Mouse (Mus musculus) kidney, adult 2 months (tissue): ENCODE results near the gene Igdcc3. TPM values are rescaled to one million over a fixed set of nuclear protein-coding genes. Genes with fewer than 3 reads are reported as not detected.

ENCODE experiments used
- DNase-seq: peaks from one replicate; pipeline ENCODE4 v3.0.0; 2021
- H3K27ac ChIP-seq: fragments of 200-500 bp; 2 replicates; pipeline ENCODE4 v1.5.1; 2012; ENCODE audit warnings: low read depth, low read length, control low read depth, inconsistent platforms; ENCODE audit not compliant: insufficient read depth
- H3K27me3 ChIP-seq: fragments of 200-500 bp; replicated peaks from 2 replicates; pipeline ENCODE4 v1.6.1; 2012; ENCODE audit warnings: mild to moderate bottlenecking, moderate library complexity, low read length, inconsistent platforms; ENCODE audit not compliant: control insufficient read depth, insufficient read depth
- H3K36me3 ChIP-seq: fragments of 200-500 bp; 2 replicates; pipeline ENCODE4 v1.6.1; 2012; ENCODE audit warnings: mild to moderate bottlenecking, moderate library complexity, low read length, inconsistent platforms; ENCODE audit not compliant: control insufficient read depth, insufficient read depth
- H3K4me1 ChIP-seq: fragments of 200-500 bp; 2 replicates; pipeline ENCODE4 v1.6.1; 2011; ENCODE audit warnings: low read length; ENCODE audit not compliant: control insufficient read depth, insufficient read depth
- H3K4me3 ChIP-seq: fragments of 200-500 bp; 2 replicates; pipeline ENCODE4 v1.5.1; 2011; ENCODE audit warnings: mild to moderate bottlenecking, low read depth, low read length, control low read depth; ENCODE audit not compliant: insufficient read depth
- CTCF ChIP-seq: fragments of 200-500 bp; conservative IDR thresholded peaks from 2 replicates; pipeline ENCODE4 v1.5.1; 2011; ENCODE audit warnings: low read depth, mild to moderate bottlenecking, control low read depth, low read length, moderate library complexity, mixed read lengths; ENCODE audit not compliant: insufficient read depth, insufficient read length
- POLR2A ChIP-seq: fragments of 200-500 bp; IDR thresholded peaks from one replicate; pipeline ENCODE4 v1.6.1; 2011; ENCODE audit warnings: low read depth, low read length, control low read depth
- WGBS: fragments of 180-500 bp; shearing (Covaris S2); methylation state at CpG from one replicate; pipeline ENCODE4 v1.1.7; 2018; 5-methylcytosine and 5-hydroxymethylcytosine counted together
- polyA plus RNA-seq: library from polyadenylated mRNA; depleted of rRNA; stranded (reverse); fragments of >200 nt; gene quantifications from 2 replicates; pipeline ENCODE4 v1.2.3, GENCODE M21; 2012; rRNA removed

Gene Igdcc3
- polyA plus RNA-seq: 0.72 and 0.94 TPM in 2 replicates

- no peaks in the 10 kb centered on the region for H3K4me1 ChIP-seq
- peak within 1 kb of the TSS; percentile 57 for H3K4me3 ChIP-seq
- H3K27me3 ChIP-seq: 0 out of 2 replicates have a peak, but pooled peaks cover 2% of the 10 kb centered on the region
- H3K36me3 ChIP-seq: no peaks in the 10 kb centered on the region
- WGBS: 1% methylated on average over 29 of the region's 48 CpGs
- H3K27ac ChIP-seq: no peak within 1 kb of the TSS
- DNase-seq: peak; percentile 22
- TF ChIP-seq POLR2A: no peak
These were observed at the start of gene Igdcc3 for GRCm38 (mm10) chr9:65140936-65141305. Gene Igdcc3 (plus strand): TSS chr9:65141189.

GRCm38 (mm10) chr9:65094237-65094636 lies 46.8 kb upstream of the Igdcc3 start:
- TF ChIP-seq CTCF: no peak
- no peak for TF ChIP-seq POLR2A
- Histone ChIP-seq H3K4me1 (no peaks in the 10 kb centered on the region), H3K27me3 (no peaks in the 10 kb centered on the region), H3K27ac (no peak overlapping the region), H3K4me3 (no peak overlapping the region), H3K36me3 (no peaks in the 10 kb centered on the region)
- DNase-seq: no peak
- WGBS: 61% methylated on average over 6 of the region's 6 CpGs

- Histone ChIP-seq H3K4me3 (peak within 1 kb of the TSS; percentile 40), H3K27ac (no peak within 1 kb of the TSS), H3K27me3 (peaks cover 1% of the 10 kb centered on the region), H3K36me3 (no peaks in the 10 kb centered on the region), H3K4me1 (0 out of 2 replicates have a peak, but pooled peaks cover 3% of the 10 kb centered on the region)
- 6% methylated on average over 63 of the region's 76 CpGs for WGBS
- TF ChIP-seq POLR2A (no peak), CTCF (no peak)
- DNase-seq: no peak
These were observed 39.9 kb upstream of the Igdcc3 start, which contains the start of gene Igdcc4 for GRCm38 (mm10) chr9:65100991-65101685. Gene Igdcc4 (plus strand): TSS chr9:65101486.

- Histone ChIP-seq H3K4me1 (0 out of 2 replicates have a peak, but pooled peaks cover 3% of the 10 kb centered on the region), H3K36me3 (no peaks in the 10 kb centered on the region), H3K4me3 (peak overlapping the region; percentile 40), H3K27ac (no peak overlapping the region), H3K27me3 (peaks cover 1% of the 10 kb centered on the region)
- TF ChIP-seq CTCF: no peak
- no peak for TF ChIP-seq POLR2A
- under 1% methylated on average over 39 of the region's 39 CpGs for WGBS
- no peak for DNase-seq
These were observed 39.2 kb upstream of the Igdcc3 start for GRCm38 (mm10) chr9:65101686-65102376.

- Histone ChIP-seq H3K27me3 (peaks cover 1% of the 10 kb centered on the region), H3K27ac (no peak overlapping the region), H3K36me3 (no peaks in the 10 kb centered on the region), H3K4me1 (0 out of 2 replicates have a peak, but pooled peaks cover 3% of the 10 kb centered on the region), H3K4me3 (peak overlapping the region; percentile 40)
- WGBS: 15% methylated on average over 36 of the region's 36 CpGs
- TF ChIP-seq CTCF (no peak), POLR2A (no peak)
- DNase-seq: no peak
These were observed 38.4 kb upstream of the Igdcc3 start for GRCm38 (mm10) chr9:65102377-65103172.

- Histone ChIP-seq H3K4me3 (no peak overlapping the region), H3K4me1 (0 out of 2 replicates have a peak, but pooled peaks cover 3% of the 10 kb centered on the region), H3K27me3 (peaks cover 1% of the 10 kb centered on the region), H3K27ac (no peak overlapping the region), H3K36me3 (no peaks in the 10 kb centered on the region)
- WGBS: 60% methylated on average over 8 of the region's 8 CpGs
- TF ChIP-seq CTCF: no peak
- no peak for DNase-seq
These were observed 37.7 kb upstream of the Igdcc3 start for GRCm38 (mm10) chr9:65103173-65103752.
